Mouse (Mus musculus): ENCODE data around the gene Tmem88. TPM values are rescaled to one million over a fixed set of nuclear protein-coding genes. Genes with fewer than 3 reads are reported as not detected.

Gene Tmem88
- total RNA-seq, 2 experiments from 2014 or later: 2.8 to 3.0 TPM

- peak; percentile 95 to 97 for DNase-seq (ENCODE audit: extremely low spot score in 1 of 2, low spot score in 2 of 2)
- intact Hi-C loops (cut with DNase I): loop anchor here (10.0 kb wide), 1 partner anchor 324 kb away; the partner anchor contains the start of gene Per1
Measured at GRCm38 (mm10) chr11:69418481-69419442, 20.7 kb upstream of the Tmem88 start.

- intact Hi-C loops (cut with DNase I): loop anchor here (10.0 kb wide), 1 partner anchor 323 kb away; the partner anchor contains the start of gene Per1
- peak; percentile 93 to 98 for DNase-seq (ENCODE audit: extremely low spot score in 1 of 2, low spot score in 2 of 2)
Measured at GRCm38 (mm10) chr11:69417449-69418384, 19.7 kb upstream of the Tmem88 start.

- no peak for DNase-seq (ENCODE audit: extremely low spot score in 1 of 2, low spot score in 2 of 2)
- intact Hi-C loops (cut with DNase I): loop anchor here (10.0 kb wide), 1 partner anchor 322 kb away; the partner anchor contains the start of gene Per1
Measured at GRCm38 (mm10) chr11:69416921-69417448, 19.0 kb upstream of the Tmem88 start.

- intact Hi-C loops (cut with DNase I): loop anchor here (10.0 kb wide), 1 partner anchor 322 kb away; the partner anchor contains the start of gene Per1
- no peak for DNase-seq (ENCODE audit: extremely low spot score in 1 of 2, low spot score in 2 of 2)
Measured at GRCm38 (mm10) chr11:69416509-69416908, 18.5 kb upstream of the Tmem88 start.

GRCm38 (mm10) chr11:69415668-69416451, 17.8 kb upstream of the Tmem88 start:
- intact Hi-C loops (cut with DNase I): loop anchor here (10.0 kb wide), 1 partner anchor 321 kb away; the partner anchor contains the start of gene Per1
- DNase-seq (ENCODE audit: extremely low spot score in 1 of 2, low spot score in 2 of 2): peak in 1 of 2 experiments; percentile 82

- peak; percentile 69 to 76 for DNase-seq (ENCODE audit: extremely low spot score in 1 of 2, low spot score in 2 of 2)
Measured at GRCm38 (mm10) chr11:69415327-69415667, 17.3 kb upstream of the Tmem88 start.

GRCm38 (mm10) chr11:69414421-69415326, 16.6 kb upstream of the Tmem88 start:
- intact Hi-C loops (cut with DNase I): loop anchor here (10.0 kb wide), 1 partner anchor 320 kb away; the partner anchor contains the start of gene Per1
- peak in 1 of 2 experiments; percentile 28 for DNase-seq (ENCODE audit: extremely low spot score in 1 of 2, low spot score in 2 of 2)

More at GRCm38 (mm10) chr11:69415327-69415667, 17.3 kb upstream of the Tmem88 start:
- intact Hi-C loops (cut with DNase I): loop anchor here (10.0 kb wide), 1 partner anchor 320 kb away; the partner anchor contains the start of gene Per1

- intact Hi-C loops (cut with DNase I): loop anchor here (10.0 kb wide), 1 partner anchor 319 kb away; the partner anchor contains the start of gene Per1
- DNase-seq (ENCODE audit: extremely low spot score in 1 of 2, low spot score in 2 of 2): peak; percentile 65 to 66
Measured at GRCm38 (mm10) chr11:69413221-69414181, 15.5 kb upstream of the Tmem88 start, which contains the start of gene Kdm6b. Gene Kdm6b (minus strand): TSS chr11:69413675.

GRCm38 (mm10) chr11:69412548-69412947, 14.5 kb upstream of the Tmem88 start:
- no peak for DNase-seq (ENCODE audit: extremely low spot score in 1 of 2, low spot score in 2 of 2)
- intact Hi-C loops (cut with DNase I): loop anchor here (10.0 kb wide), 1 partner anchor 318 kb away; the partner anchor contains the start of gene Per1

- intact Hi-C loops (cut with DNase I): loop anchor here (10.0 kb wide), 1 partner anchor 317 kb away; the partner anchor contains the start of gene Per1
Measured at GRCm38 (mm10) chr11:69411538-69412203, 13.6 kb upstream of the Tmem88 start.

GRCm38 (mm10) chr11:69411073-69411535, 13.1 kb upstream of the Tmem88 start:
- peak; percentile 92 to 99 for DNase-seq (ENCODE audit: extremely low spot score in 1 of 2, low spot score in 2 of 2)
- intact Hi-C loops (cut with DNase I): loop anchor here (10.0 kb wide), 1 partner anchor 316 kb away; the partner anchor contains the start of gene Per1

More at GRCm38 (mm10) chr11:69411538-69412203, 13.6 kb upstream of the Tmem88 start:
- DNase-seq (ENCODE audit: extremely low spot score in 1 of 2, low spot score in 2 of 2): peak in 1 of 2 experiments; percentile 86

- intact Hi-C loops (cut with DNase I): loop anchor here (10.0 kb wide), 1 partner anchor 316 kb away; the partner anchor contains the start of gene Per1
- DNase-seq (ENCODE audit: extremely low spot score in 1 of 2, low spot score in 2 of 2): peak in 1 of 2 experiments; percentile 82
Measured at GRCm38 (mm10) chr11:69410310-69411072, 12.5 kb upstream of the Tmem88 start.

GRCm38 (mm10) chr11:69410045-69410309, 11.9 kb upstream of the Tmem88 start:
- DNase-seq (ENCODE audit: extremely low spot score in 1 of 2, low spot score in 2 of 2): no peak
- intact Hi-C loops (cut with DNase I): loop anchor here (10.0 kb wide), 1 partner anchor 315 kb away; the partner anchor contains the start of gene Per1

Data from left cerebral cortex, postnatal 10 days (tissue).